In genomic region chr6:67365785-67366184, GRCm38 (mm10) we compare ENCODE assay signal across 33 mouse cellular contexts. TPM values are rescaled to one million over a fixed set of nuclear protein-coding genes. Genes with fewer than 3 reads are reported as not detected.
"Had no signal": no experiment of that assay in that cellular context is flagged by ENCODE, and none has a peak within 500 bp of the region (broad histone marks: within the 10 kb centered on the region; RNA-seq: fewer than 3 reads in every experiment).

No protein-coding gene starts in this region.

- H3K9me3 ChIP-seq: limb, embryonic 10.5 days; limb, embryonic 12.5 days; limb, embryonic 13.5 days; limb, embryonic 15.5 days; liver, embryonic 12.5 days; liver, embryonic 13.5 days; liver, embryonic 15.5 days; lung, embryonic 15.5 days; megakaryocyte, embryonic 14.5 days; midbrain, embryonic 10.5 days; midbrain, embryonic 12.5 days; midbrain, embryonic 13.5 days; midbrain, embryonic 15.5 days; neural tube, embryonic 12.5 days had no signal

- H3K36me3 ChIP-seq: limb, embryonic 10.5 days; limb, embryonic 12.5 days; limb, embryonic 13.5 days; limb, embryonic 15.5 days; liver, embryonic 12.5 days; liver, embryonic 13.5 days; liver, embryonic 15.5 days; lung, embryonic 15.5 days; midbrain, embryonic 10.5 days; midbrain, embryonic 12.5 days; midbrain, embryonic 13.5 days; midbrain, embryonic 15.5 days; neural tube, embryonic 12.5 days had no signal

- ATAC-seq: liver, embryonic 12.5 days; lung, postnatal 0 days; midbrain, embryonic 13.5 days; midbrain, embryonic 15.5 days; midbrain, embryonic 16.5 days had no signal

- H3K27me3 ChIP-seq: limb, embryonic 12.5 days; limb, embryonic 13.5 days; limb, embryonic 15.5 days; liver, embryonic 12.5 days; liver, embryonic 13.5 days; liver, embryonic 15.5 days; lung, embryonic 15.5 days; megakaryocyte, embryonic 14.5 days; midbrain, embryonic 12.5 days; midbrain, embryonic 13.5 days; midbrain, embryonic 15.5 days; neural tube, embryonic 12.5 days had no signal

- DNase-seq: left cerebral cortex, postnatal 4 days; liver; liver, embryonic 13.5 days; lung, adult 18-20 months; lung, adult 2 months; lung, embryonic 14.5 days; lung, postnatal 10 days; lung, postnatal 14 days; lung, postnatal 36 days; lung, postnatal 4 days; midbrain, embryonic 14.5 days had no signal

- H3K4me1 ChIP-seq: limb, embryonic 10.5 days; limb, embryonic 12.5 days; limb, embryonic 13.5 days; limb, embryonic 15.5 days; liver, embryonic 12.5 days; liver, embryonic 13.5 days; liver, embryonic 15.5 days; lung, embryonic 15.5 days; megakaryocyte, embryonic 14.5 days; midbrain, embryonic 10.5 days; midbrain, embryonic 12.5 days; midbrain, embryonic 13.5 days; midbrain, embryonic 15.5 days; neural tube, embryonic 12.5 days had no signal

- H3K27ac ChIP-seq: left cerebral cortex, adult 2 months; limb, embryonic 10.5 days; limb, embryonic 12.5 days; limb, embryonic 13.5 days; limb, embryonic 15.5 days; liver, embryonic 12.5 days; liver, embryonic 13.5 days; liver, embryonic 14.5 days; liver, embryonic 15.5 days; lung, embryonic 15.5 days; macrophage; midbrain, embryonic 10.5 days; midbrain, embryonic 12.5 days; midbrain, embryonic 13.5 days; midbrain, embryonic 15.5 days; neural tube, embryonic 12.5 days had no signal

- H3K4me3 ChIP-seq: left cerebral cortex, adult 2 months; limb, embryonic 10.5 days; limb, embryonic 12.5 days; limb, embryonic 13.5 days; limb, embryonic 15.5 days; liver, embryonic 12.5 days; liver, embryonic 13.5 days; liver, embryonic 15.5 days; lung, embryonic 15.5 days; megakaryocyte, embryonic 14.5 days; midbrain, embryonic 10.5 days; midbrain, embryonic 12.5 days; midbrain, embryonic 13.5 days; midbrain, embryonic 15.5 days; myocyte; neural tube, embryonic 12.5 days had no signal

- H3K4me2 ChIP-seq: limb, embryonic 12.5 days; limb, embryonic 13.5 days; limb, embryonic 15.5 days; liver, embryonic 11.5 days; liver, embryonic 12.5 days; liver, embryonic 13.5 days; liver, embryonic 15.5 days; lung, embryonic 14.5 days; lung, embryonic 15.5 days; midbrain, embryonic 11.5 days; midbrain, embryonic 12.5 days; midbrain, embryonic 13.5 days; midbrain, embryonic 15.5 days; neural tube, embryonic 12.5 days had no signal

- H3K9ac ChIP-seq: limb, embryonic 12.5 days; limb, embryonic 13.5 days; limb, embryonic 15.5 days; liver, embryonic 12.5 days; liver, embryonic 13.5 days; liver, embryonic 14.5 days; liver, embryonic 15.5 days; lung, embryonic 14.5 days; lung, embryonic 15.5 days; midbrain, embryonic 12.5 days; midbrain, embryonic 13.5 days; midbrain, embryonic 15.5 days; neural tube, embryonic 12.5 days had no signal

RNA-seq across cellular contexts. Expression of gene Il12rb2, which starts 10.2 kb away (rescaled TPM):
- polyA plus RNA-seq: limb, embryonic 11.5 days; limb, embryonic 12.5 days; lung, postnatal 0 days; midbrain, embryonic 12.5 days; midbrain, embryonic 13.5 days; myocyte had no signal
